Mouse (Mus musculus) gastrocnemius, postnatal 25 days (tissue): ENCODE measurements around the gene Fyn. TPM values are rescaled to one million over a fixed set of nuclear protein-coding genes. Genes with fewer than 3 reads are reported as not detected.

Experiments used
- DNase-seq: peaks from one replicate; pipeline ENCODE4 v3.0.0; 2022
- total RNA-seq, 2 experiments: library from RNA; stranded (reverse); gene quantifications; 1 replicate in 1 of 2; 2 replicates in 1 of 2; pipeline ENCODE4 v1.2.3; 2021

Fyn gene
- total RNA-seq, 2 experiments from 2014 or later, result 7.1 to 9.8 TPM

DNA sequence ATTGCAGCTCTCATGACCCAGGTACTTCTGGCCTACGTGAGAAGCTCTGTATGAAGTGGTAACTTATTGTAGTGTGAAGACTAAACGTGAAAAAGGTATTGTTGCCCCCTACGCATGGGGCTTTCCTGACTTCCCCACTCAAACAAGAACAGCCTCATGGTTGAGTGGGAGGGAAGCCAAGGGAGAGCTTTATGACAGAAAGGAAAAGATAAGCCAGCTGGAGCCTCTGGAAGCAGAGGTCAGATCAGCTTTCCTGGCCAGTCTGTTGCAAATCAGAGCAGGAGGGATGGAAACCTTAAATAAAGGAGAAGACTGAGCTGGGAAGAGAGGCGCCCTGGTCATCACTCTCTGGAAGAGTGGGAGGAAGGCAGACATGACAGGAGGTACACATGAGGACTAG is 200.3 kb downstream of the Fyn start:
- no peak for DNase-seq

GRCm38 (mm10) chr10:39571011-39571410 is 202.4 kb downstream of the Fyn start:
- DNase-seq, result no peak

GRCm38 (mm10) chr10:39572050-39572671 is 203.5 kb downstream of the Fyn start:
- DNase-seq, result no peak

GRCm38 (mm10) chr10:39572672-39573051 is 204.0 kb downstream of the Fyn start:
- DNase-seq, result peak; percentile 49

DNA sequence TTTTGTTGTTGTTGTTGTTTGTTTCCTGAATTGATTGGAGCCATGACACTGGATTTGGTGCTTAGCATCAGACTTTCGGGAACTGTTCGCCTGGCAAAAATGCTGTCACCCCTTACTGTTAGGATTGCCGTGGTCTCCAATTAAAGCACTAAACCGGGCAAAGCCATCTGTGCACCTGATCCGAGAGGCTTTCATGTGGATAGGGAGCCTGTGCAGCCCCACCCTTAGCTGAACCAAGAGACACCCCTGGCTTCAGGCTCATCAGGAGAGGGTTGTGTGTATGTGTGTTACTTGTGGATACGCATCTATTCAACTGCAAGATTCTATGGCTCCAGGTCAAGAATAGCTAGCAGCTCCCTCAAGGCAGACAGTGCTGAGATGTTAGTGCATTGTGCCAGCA is 207.8 kb downstream of the Fyn start:
- DNase-seq, result no peak

DNA sequence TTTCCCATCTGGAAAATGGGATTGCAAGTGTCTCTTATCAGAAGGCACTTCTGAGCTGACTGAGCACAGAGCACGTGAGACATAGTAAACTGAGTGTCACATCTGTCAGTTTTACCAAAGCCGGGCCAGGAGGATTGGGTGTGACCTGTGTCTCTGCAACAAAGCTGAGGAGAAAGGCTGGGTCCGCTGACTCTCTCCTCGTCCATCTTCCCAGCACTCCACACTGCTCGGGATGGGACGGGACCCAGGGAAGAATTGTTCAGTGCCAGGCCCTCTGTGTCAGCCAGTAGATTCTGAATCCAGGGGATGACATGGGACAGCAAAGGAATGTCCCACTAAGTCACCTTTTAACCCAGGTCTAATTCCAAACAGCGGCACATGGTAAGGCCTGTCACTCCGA is 211.8 kb downstream of the Fyn start:
- no peak for DNase-seq

- no peak for DNase-seq
These were observed 213.7 kb downstream of the Fyn start for GRCm38 (mm10) chr10:39582385-39582784.

DNA sequence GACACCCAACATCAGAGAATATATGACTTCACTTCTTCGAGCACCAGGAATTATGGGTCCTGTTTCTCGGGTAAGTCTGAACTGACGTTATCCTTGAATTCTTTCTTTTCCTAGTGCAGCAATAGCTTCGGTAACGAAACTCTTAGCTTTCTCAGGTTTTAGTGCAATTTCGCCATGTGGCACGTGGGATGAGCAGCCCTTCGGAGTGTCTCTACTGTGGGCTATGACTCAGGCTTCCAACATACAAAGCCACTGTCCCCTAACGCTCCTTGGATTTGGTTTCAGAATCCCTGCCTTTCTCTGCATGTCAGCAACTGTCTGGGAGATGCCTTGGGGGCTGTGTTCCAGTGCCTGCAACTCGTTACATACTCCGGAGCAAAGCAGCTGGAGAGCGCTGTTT is 215.1 kb downstream of the Fyn start:
- no peak for DNase-seq

DNA sequence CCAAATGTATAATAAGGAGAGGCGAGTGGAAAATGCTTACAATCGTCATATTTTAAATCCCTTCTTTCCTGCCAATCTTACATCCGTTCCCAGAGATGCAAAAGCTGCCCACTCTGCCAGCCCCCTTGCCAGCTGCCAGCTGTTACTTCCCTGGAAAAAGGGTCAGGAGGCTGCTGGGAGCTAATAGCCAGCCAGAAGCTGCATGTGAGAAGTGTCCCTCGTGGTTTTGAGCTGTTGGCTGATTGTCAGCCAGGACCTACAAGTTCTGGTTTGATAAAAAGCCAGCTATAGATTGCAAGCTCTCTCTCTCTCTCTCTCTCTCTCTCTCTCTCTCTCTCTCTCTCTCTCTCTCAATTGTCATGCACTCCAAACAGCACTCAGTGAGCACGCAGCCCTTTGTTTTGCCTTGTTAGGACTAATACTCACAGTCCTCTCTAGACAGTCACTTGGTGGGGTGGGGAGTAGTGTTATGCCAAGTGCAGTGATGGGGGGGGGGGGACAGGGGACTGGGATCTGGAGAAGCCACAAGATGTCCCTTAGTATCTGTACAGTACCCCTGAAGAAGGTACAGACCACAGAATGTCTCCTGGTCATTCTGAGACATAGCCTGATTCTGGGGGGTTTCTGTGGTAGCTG is 218.8 kb downstream of the Fyn start:
- DNase-seq, result no peak

DNA sequence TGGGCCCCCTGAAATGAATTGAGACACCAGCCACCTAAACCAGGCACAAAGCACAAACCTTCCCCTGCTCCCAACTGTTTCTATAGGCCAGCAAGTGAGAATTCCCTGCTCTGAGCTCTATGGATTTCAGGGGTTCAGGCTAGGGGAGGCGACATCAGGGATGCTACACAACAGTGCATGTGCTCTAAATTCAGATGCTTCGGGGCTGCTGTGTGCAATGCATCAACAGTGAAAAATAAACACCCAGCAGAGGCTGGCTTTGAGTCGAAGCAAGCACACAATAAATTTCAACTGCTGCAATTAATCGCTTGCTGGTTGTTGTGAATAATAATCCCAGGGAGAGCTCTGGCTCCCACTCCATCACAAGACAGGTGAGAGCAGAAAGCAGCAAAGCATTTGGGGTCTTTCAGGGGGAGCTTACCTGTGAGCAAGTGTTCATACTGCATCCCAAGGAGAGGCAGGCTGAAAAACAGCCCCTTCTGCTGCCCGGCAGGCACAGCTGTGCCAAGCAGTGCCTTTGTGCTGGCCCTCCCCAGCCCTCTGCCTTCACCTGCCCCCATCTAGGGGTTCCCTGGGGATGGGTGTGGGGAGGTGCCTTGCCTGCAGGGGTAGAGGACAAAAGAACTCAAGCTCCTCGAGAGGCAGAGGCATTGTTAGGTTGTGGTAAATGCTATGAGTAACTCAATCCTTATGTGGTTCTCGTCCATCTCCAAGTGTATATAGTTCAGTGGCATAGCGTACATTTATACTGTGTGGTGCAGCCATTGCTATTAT is 219.5 kb downstream of the Fyn start:
- no peak for DNase-seq

GRCm38 (mm10) chr10:39589765-39590546 is 221.3 kb downstream of the Fyn start:
- peak; percentile 23 for DNase-seq

DNA sequence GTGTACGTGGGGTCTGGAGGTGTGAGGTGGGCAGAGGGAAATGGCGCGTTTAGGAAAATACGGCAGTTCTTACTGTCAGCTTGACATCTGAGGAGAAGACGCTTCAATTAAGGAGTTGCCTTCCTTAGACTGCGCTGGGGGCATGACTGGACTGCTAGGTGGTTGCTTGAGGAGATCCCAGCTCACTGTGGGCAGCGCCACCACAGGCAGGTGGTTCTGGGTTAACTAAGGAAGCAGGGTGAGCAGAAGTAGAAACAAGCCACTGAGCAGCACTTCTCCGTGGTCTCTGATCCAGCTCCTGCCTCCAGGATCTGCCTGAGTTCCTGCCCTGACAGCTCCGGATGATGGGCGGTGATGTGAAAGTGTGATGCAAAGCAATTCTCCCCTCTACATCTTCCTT is 222.0 kb downstream of the Fyn start:
- no peak for DNase-seq

- no peak for DNase-seq
These were observed 223.8 kb downstream of the Fyn start for GRCm38 (mm10) chr10:39592501-39592900.

DNA sequence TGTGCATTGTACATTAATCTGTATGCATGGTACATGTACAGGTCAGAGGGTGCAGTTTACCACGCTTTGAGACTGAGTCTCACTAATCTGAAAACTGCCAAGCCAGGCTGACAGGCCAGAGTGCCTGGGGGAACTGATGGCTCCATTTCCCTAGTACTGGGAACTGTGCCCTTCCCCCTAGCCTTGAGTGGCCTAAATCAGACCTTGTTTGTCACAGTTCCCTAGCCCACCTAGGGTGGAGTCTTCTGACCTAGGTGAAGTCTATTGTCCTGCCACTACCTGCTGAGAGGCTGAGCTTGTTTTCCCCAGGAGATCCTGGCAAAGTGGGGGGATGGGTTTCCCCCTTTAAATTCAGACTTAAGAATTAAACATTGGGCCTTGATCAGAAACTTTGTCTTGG is 226.1 kb downstream of the Fyn start:
- DNase-seq, result no peak

DNA sequence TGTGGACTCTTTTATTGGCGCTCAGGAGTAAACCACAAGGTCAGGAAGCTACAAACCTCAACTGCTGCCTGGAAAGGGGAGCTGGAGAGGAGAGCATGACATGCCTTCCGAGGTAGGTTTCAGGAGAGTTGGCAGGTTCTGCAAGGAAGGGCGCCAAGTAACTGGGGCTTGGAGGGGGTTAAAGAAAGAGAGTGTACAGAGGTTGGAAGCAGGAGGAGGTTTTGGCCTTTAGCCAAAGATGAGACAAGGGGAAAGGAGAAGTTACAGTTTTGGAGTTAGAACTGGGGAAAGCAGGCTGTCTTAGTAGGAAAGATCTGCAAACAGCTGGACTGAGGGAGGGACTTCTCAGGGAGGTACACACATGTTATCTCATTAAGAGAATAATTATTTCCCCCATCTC is 227.2 kb downstream of the Fyn start:
- no peak for DNase-seq

DNA sequence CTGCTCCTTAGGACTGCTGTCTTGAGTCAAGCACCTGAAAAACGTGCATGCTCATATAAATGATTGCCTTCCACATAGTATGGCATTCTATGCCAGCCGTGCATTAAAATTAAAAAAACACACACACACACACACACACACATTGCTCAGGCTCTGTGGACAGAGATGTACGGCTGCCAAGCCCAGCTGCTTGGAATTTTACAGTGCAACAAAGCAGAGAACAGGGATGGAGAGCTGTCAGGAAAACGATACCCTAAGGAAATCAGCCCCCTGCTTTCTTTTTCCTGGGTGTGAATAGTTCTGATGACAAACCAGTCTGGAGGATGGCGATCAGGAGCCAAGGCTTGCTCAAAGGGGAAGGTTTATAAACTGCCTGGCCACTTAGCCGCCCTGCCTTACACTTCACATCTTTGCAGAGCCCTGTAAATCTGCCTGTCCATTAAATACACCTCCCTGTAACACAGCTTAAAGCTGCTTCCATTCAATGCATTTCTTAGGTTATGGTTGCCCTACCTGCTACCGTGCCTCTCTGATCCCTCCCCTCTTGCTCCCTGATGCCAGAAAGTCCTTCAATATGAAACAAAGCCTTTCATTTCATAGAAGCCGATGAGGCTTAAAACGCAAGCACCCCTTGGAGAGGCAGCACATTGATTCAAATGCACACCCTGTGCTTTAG is 228.6 kb downstream of the Fyn start:
- no peak for DNase-seq

GRCm38 (mm10) chr10:39597792-39598183 is 229.1 kb downstream of the Fyn start:
- no peak for DNase-seq

- DNase-seq, result no peak
These were observed 230.9 kb downstream of the Fyn start for GRCm38 (mm10) chr10:39599601-39600000.

- DNase-seq, result no peak
These were observed 231.5 kb downstream of the Fyn start for GRCm38 (mm10) chr10:39600115-39600514.

DNA sequence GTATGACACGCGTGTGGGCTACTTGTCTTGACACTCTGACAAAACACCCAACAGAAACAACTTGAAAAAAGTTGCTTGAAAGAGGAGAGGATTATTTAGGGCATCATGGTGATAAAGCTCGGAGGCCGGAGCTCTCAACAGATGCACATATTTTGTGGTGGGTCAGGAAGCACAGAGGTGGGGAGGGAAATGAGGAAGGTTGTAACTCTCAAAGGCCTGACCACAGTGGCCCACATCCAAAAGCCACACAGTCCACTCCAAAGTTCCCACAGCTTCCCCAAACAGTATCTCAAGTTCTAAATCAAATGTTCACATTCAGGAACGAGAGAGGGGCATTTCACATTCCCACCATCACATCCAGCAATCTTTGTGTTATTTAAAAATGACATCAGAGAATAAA is 232.4 kb downstream of the Fyn start:
- DNase-seq, result no peak

GRCm38 (mm10) chr10:39606434-39606833 is 237.8 kb downstream of the Fyn start:
- DNase-seq, result no peak

GRCm38 (mm10) chr10:39611234-39611633 is 242.6 kb downstream of the Fyn start:
- DNase-seq, result no peak
